Mouse (Mus musculus): ENCODE data around the gene G3bp2.

- TF ChIP-seq CTCF (IDR thresholded peaks at IDR 0.05; ENCODE audit: borderline replicate concordance, insufficient read depth, low read depth, low read length) (no peak), POLR2A (IDR thresholded peaks at IDR 0.05; ENCODE audit: borderline replicate concordance, insufficient read depth, low read length) (no peak)
These were observed 18.1 kb upstream of the G3bp2 start for GRCm38 (mm10) chr5:92101601-92102000.
